Mouse (Mus musculus) left cerebral cortex, adult 18-20 months (tissue): ENCODE measurements around the gene Bhlha9. TPM values are rescaled to one million over a fixed set of nuclear protein-coding genes. Genes with fewer than 3 reads are reported as not detected.
"Not testable (repeated sequence)": the region's sequence is repeated elsewhere in the genome, so short reads cannot be mapped to it uniquely, and the experiment has no call there.

Source experiments
- DNase-seq, 2 experiments: peaks; one replicate each; pipeline ENCODE4 v3.0.0; 2021 to 2022; ENCODE audit warnings: low spot score in 2 of 2, mixed read lengths in 1 of 2
- total RNA-seq, 2 experiments: library from RNA; stranded (reverse); gene quantifications; 2 replicates each; pipeline ENCODE4 v1.2.3; 2021

Gene Bhlha9
- total RNA-seq, 2 experiments from 2014 or later, result 2.0 to 2.8 TPM

GRCm38 (mm10) chr11:76661790-76662468, 10.3 kb upstream of the Bhlha9 start:
- DNase-seq, result no peak

DNA sequence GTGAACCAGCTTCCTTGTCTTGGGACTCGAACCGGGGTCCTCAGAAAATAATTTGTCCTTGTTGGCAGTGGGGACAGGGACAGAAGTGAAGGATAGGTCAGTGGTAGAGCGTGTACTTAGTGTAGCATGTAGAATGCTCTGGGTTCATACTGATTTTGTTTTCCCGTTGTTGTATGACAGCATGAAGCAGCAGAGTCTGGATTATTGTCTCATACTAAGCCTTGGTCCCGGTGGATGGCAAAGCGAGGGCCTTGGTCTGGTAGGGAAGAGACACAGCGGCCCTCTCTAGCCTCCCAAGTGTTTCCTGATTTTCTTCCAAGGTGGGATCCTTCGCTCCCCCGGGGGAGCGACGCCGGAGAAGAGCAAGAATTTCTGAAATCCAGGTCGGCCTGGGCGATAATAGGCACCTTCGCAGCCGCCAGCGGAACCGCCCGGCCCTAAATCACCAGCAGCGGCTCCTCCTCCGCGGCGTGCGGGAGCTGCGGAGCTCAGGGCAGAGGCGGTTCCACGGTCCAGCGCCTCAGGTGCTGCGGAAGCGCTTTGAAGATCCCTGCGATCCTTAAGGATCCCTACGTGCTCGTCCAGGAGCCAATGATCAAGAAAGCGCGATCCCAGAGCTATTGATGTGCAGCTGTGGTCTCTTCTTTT, 6.1 kb upstream of the Bhlha9 start:
- peak in 1 of 2 experiments; percentile 39 for DNase-seq

GRCm38 (mm10) chr11:76667807-76668206, 4.5 kb upstream of the Bhlha9 start:
- DNase-seq, result no peak

GRCm38 (mm10) chr11:76672561-76673384, 503 bp downstream of the Bhlha9 start:
- peak; percentile 68 to 81 for DNase-seq

DNA sequence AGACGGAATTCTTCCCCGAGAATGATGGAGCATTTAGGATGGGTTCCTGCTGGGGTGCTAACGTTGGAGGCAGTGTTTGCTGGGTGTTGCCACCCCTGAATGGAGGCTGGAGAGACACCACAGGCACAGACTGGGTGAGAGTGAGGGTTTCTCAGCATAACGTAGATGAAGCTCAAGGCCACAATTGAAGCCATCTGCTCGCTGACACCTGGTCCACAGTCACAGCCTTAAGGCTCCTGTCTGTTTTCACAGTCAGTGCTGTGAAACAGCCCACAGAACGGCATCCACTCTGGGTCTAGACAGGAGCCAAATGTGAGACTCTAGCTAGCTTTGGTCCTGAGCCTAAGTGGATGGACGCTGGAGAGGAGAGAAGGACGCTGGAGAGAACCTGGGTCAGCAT, 1.9 kb downstream of the Bhlha9 start:
- DNase-seq, result no peak

GRCm38 (mm10) chr11:76674704-76675103, 2.4 kb downstream of the Bhlha9 start:
- DNase-seq, result no peak

GRCm38 (mm10) chr11:76679508-76679907, 7.2 kb downstream of the Bhlha9 start, which contains the start of gene Trarg1:
Trarg1 (plus strand) TSS chr11:76679808.
- not testable (repeated sequence) for DNase-seq

GRCm38 (mm10) chr11:76685604-76686003, 13.3 kb downstream of the Bhlha9 start:
- DNase-seq, result no peak

DNA sequence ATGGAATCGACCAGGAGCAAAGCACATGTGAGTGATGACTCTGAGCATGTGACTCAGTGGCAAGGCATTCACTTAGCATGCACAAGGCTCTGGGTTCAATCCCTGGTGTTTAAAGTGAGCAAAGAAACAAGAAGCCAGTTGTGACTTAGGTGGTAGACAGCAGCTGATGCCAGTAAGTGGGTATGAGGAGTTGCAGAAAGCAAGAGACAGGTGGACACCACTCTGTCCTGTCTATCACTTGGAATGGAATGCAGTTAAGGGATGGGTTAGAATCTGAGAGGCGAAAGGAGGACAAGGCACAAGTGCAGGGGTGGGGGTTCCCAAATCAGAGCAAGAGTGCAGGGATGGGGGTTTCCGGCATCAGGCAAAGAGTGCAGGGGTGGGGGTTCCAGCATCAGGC, 19.8 kb downstream of the Bhlha9 start:
- no peak for DNase-seq

DNA sequence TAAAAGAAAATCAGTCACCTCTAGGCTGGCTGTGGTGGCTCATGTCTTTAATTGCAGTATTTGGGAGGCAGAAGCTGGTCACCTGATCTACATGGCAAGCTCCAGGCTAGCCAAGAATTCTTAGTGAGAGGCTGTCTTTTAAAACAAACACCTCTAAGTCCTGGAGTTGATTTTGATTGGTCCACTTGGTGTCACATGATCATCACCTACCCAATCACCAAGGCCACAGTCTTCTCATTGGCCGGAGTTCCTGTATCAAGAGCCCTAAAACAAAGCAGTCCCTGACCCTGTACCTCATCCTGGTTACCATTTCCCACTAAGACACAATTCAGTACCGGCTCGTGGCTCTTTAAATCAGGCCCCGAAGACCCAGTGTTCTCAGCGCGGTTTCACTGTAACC, 23.5 kb downstream of the Bhlha9 start:
- DNase-seq, result peak; percentile 25 to 32

DNA sequence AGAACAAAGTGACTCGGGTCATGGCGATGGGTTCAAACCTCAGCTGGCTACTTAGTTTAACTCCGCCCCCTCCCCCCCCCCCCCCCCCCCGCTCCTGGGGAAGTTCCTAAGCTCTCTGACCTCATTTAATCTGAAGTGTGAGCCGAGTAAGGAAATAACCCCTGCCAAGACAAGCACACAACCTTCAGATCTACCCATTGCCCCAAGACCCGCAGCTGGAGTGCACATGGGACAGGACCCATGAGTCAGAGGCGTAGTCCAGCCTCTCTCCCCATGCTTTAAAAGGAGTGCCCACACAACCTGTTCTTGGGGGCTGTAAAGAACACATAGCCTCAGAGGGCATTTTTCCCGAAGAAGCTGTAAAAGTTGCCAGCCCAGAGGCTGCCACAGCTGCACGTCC, 27.4 kb downstream of the Bhlha9 start:
- no peak for DNase-seq

GRCm38 (mm10) chr11:76707656-76708055, 35.4 kb downstream of the Bhlha9 start:
- DNase-seq, result no peak

GRCm38 (mm10) chr11:76708066-76708465, 35.8 kb downstream of the Bhlha9 start:
- DNase-seq, result no peak

DNA sequence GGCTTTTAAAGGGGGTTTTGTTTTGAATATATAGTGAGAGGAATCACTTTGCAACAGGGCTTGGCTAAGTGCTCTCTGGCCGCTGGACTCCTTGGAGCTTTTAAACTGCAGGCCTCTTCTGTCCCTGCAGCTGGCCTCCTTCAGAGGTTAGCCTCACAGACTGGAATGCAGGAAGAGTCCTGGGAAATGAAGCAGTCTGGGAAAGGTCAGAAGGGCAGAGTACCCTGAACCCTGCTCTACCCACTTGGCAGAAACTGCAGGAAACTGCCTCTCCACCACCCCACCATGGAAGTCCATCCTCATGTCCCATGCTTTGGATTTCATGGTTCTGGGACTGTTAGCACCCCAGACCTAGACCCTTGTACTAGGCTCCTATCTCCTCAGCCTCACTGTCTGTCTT, 36.6 kb downstream of the Bhlha9 start:
- DNase-seq, result no peak

GRCm38 (mm10) chr11:76709625-76710452, 37.6 kb downstream of the Bhlha9 start:
- no peak for DNase-seq

GRCm38 (mm10) chr11:76717000-76717399, 44.7 kb downstream of the Bhlha9 start:
- no peak for DNase-seq

Other genes with a start within 250 kb of the Bhlha9 start
- 100 to 1,000 TPM; 413 to 418 TPM for gene Abr, start 50.2 kb upstream of the Bhlha9 start, total RNA-seq
- gene Trarg1, start 7.3 kb downstream of the Bhlha9 start, total RNA-seq, result under 1 TPM; 0.49 to 0.75 TPM
- 10 to 100 TPM; 47.3 to 53.9 TPM for gene Gosr1, start 91.1 kb downstream of the Bhlha9 start, total RNA-seq
- 10 to 100 TPM; 51.7 to 54.2 TPM for gene Cpd, start 174.5 kb downstream of the Bhlha9 start, total RNA-seq
- gene Tmigd1, start 229.7 kb downstream of the Bhlha9 start, total RNA-seq, result not detected